Mouse (Mus musculus) E14TG2a.4 (cell line): ENCODE data around the gene Rplp1.

ENCODE experiments used
- CTCF ChIP-seq: conservative IDR thresholded peaks from 2 replicates; pipeline ENCODE4 v1.5.1; 2014; ENCODE audit warnings: low read length
- NANOG ChIP-seq: IDR thresholded peaks from 2 replicates; pipeline ENCODE4 v1.6.1; 2014; ENCODE audit warnings: borderline replicate concordance, low read length, mixed read lengths
- POU5F1 ChIP-seq: IDR thresholded peaks from 2 replicates; pipeline ENCODE4 v1.6.1; 2014; ENCODE audit warnings: low read length, borderline replicate concordance

DNA sequence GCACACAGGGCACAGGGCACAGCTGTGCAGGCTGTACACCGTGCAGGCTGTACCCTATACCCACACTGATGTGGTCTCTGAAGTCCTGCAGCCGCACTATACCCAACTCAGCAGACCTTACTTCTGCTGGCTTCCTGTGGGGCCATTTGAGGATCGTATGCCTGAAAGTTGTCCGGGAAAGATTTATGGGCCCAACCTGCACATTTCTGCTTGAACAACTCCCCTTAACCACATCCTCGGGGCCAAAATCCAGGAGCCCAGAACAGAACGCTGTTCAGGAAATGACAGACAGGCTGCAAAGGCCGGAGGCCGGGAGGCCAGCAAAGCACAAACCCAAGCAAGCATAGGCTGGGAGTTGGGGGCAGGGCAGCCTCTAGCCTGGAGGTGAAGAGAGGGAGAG, 41.0 kb downstream of the Rplp1 start:
- TF ChIP-seq CTCF (no peak), NANOG (no peak), POU5F1 (no peak)
